Mouse (Mus musculus) megakaryocyte, adult 5-6 weeks (primary cell): ENCODE measurements around the gene Gtf2h1. TPM values are rescaled to one million over a fixed set of nuclear protein-coding genes. Genes with fewer than 3 reads are reported as not detected.

ENCODE experiments used
- ATAC-seq: 2 replicates; pipeline ENCODE4 v1.8.0; 2016; ENCODE audit warnings: mild to moderate bottlenecking, inconsistent platforms; ENCODE audit not compliant: poor library complexity, severe bottlenecking
- total RNA-seq, 2 experiments: library from RNA; stranded (forward) in 1 of 2; stranded (reverse) in 1 of 2; fragments of 153-499, 151-499 nt in 1 of 2; fragments of 221-1000, 200-1000 nt in 1 of 2; gene quantifications; 2 replicates each; pipeline versions ENCODE4 v1.2.3 to v1.2.4; 2015 to 2017

Gtf2h1 gene
- total RNA-seq, 2 experiments from 2014 or later: 40.0 to 70.2 TPM

DNA sequence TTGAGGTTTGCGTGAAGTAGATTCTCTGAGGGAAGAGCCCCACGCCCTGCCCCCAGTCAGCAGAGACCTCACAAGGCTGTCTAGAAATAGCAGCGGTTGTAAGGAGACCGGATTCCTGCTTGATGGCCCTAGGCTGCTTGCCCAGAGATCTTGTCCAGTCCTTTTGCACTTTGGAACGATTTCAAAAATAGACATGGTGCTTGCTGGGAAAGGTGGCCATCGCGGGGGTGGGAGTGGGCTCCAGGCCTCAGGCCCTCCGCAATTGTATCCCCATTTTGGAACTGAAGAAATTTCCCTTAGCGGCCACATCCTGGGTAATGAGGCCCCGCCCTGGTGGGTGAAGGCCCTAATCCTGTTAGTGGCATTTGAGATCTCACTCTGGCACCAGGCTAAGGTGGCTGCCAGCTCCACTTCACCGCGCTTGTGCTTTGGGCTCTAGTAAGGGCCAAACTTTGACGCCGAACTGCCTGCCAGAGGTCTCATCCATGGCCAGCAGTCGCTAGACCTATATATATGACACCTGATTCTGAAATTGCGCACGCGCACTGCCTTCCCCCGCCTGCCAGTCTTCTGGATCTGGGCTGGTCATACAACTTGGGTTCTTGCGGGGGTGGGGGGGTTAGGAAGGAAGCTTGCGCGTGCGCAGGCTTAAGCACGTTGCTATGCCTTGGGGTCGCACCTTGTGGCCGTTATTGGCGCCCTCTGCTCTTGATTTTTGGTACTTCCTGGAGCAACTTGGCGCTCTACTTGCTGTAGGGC lies 50.8 kb downstream of the Gtf2h1 start:
- peak; percentile 20 for ATAC-seq

DNA sequence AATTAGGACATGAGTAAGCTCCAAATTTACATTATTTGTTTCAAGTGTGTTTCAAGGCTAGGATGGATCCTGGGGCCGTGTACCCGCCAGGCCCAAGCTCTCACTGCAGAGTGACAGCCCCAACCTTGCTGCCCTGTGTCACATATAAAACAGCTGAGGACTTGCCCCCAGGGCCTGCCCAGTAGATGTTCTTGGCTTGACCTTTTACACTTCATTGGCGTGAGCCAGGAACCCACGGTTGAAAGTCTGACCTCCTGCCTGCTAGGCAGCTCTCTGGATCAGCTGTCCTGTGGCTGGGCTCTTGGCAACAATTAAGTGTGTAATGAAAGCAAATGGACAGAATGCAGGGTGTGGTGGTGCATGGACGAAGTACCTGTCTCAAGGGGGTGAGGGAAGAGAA lies 53.4 kb downstream of the Gtf2h1 start:
- no peak for ATAC-seq

DNA sequence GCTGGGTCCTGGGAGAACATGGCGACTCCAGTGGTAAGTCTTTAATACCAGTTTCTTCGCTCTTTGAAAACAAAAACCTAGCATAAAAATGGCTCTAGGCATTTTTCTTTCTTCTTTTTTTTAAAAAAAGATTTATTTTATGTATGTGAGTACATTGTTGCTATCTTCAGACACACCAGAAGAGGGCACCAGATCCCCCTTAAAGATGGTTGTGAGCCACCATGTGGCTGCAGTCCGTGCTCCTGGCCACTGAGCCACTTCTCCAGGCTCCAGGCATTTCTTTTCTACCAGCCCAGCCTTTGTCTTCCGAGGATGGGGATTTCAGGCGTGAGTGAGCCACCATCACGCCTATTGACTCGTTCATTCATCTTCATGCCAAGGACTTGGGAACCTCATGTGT lies 55.1 kb downstream of the Gtf2h1 start:
- no peak for ATAC-seq

DNA sequence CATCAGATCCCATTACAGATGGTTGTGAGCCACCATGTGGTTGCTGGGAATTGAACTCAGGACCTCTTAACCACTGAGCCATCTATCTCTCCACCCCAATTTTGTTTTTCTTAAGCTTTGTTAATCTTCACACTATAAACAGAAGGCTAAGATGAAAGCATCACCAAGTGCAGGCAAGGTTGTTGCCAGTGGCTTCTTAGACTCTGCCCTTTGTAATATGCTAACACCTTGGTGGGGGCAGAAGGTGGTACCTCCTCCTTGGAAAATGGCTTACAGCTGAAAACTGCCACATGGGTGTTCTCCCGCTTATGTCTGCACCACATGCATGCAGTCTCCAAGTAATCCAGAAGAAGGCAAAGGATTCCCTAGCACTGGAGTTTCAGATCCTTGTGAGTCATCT lies 56.8 kb downstream of the Gtf2h1 start:
- ATAC-seq: no peak

DNA sequence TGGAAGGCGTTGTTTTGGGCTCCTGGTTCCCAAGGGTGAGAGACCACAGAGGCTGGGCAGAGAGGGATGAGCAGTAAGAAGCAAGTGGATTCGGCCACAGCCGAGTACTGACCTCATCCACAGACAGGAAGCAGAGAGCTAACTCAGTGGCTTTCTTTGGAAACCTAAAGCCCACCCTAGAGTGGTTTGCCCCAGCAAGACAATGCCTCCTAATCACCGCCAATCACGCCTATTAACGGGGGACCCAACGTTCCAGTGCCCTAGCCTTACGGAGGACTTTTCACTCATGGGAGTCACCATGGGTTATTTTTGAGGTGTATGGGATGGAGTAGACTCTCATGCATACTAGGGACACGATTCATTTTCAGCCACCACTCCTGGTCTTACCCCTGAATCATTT lies 57.5 kb downstream of the Gtf2h1 start:
- no peak for ATAC-seq

DNA sequence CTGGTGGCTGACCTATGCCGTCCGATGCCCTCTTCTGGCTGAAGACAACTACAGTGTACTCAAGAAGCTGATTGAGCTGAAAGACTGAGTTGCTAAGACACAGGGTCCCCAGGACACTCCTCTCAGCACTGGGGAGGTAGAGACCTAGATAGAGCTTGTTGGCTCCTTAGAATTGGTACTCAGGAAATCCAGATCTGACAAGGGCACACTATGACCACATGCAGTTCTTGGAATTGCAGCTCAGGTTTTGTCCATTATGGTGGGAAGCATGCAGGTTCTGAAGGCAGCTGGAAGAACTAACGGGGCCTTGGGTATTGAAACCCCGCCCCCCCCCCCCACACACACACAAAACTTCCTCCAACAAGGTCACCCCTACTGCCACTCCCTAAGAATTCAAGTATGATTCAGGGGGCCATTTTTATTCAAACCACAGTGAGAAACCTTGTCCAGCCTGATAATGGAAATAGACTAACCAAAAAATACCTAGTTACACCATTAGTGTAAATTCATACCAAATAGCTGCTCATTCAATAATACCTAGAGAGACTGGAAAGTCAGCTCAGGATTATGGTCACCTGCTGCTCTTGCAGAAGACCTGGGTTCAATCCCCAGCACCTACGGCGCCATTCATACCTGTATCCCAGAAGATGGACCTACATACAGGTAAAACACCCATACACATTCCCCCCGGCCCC lies 60.1 kb downstream of the Gtf2h1 start:
- ATAC-seq: no peak

DNA sequence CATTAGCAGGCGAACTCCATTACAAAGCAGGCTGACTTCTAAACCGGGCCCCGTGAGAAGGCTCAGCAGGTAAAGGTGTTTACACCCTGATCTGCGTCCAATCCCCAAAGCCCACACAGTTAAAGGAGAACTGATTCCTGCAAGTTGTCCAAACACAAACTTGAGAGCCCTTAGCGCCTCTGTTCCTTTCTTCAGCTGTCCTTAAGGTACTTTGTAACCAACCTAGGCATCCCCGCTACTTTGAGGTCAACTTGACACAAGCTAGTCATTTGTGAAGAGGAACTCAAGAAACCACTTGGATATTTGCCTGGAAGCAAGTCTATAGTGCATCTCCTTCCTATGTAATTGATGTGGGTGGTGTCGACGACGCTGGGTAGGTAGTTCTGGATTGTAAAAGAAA lies 61.5 kb downstream of the Gtf2h1 start:
- ATAC-seq: no peak

DNA sequence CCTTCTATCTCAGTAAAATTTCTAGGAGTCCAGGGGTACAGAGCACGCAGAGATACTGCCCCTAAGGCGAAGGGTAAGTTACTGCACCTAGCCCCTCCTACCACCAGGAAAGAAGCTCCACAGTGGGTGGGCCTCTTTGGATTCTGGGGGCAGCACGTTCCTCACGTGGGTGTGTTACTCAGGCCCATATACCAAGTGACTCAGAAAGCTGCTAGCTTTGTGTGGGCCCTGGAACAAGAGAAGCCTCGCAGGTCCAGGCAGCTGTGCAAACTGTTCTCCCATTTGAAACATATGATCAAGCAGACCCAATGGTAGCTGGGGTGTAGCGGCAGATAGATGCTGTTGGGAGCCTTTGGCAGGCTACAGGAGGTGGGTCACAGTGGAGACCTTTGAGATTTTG lies 63.1 kb downstream of the Gtf2h1 start:
- no peak for ATAC-seq

DNA sequence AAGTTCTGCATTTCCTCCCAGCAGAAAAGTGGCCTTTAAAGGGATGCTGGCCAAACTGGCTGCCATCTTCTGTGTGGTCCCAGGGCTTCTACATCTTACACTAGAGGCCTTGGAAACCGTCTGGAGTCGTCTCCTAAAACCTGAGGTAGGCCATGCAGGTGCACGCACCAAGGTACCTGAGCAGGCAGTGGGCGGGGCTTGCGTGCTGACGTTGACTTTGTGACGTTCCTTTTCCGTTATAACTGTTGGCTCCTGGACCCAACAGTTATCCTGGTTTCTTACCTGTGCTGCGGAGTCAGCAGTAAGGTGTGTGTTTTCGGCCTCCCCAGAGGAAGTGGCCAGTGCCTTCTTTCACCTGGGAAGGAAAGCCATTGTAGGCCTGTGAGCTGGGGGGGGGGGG lies 65.1 kb downstream of the Gtf2h1 start, which contains the start of gene Ldhc:
Gene Ldhc, plus strand, starts transcription at position 208 of the 400 bp plus-strand sequence.
- ATAC-seq: no peak

DNA sequence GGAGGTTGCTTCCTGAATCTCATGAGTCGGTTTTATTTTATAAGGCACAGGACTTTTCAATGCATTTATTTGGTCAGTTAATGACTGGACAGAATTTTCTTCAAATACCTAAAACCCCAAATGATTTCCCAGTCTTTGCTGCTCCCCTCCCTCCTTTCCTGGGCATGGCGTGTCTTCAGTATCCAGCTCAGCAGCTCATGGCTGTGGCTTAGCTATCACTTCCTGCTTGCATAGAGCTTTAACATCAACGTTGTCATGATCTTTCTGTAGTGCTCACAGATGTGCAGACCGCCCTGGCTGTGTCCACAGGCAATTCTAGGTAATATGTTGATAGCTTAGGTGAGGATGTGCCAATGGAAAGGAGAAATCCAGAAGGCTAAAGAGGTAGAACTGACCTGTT lies 76.1 kb downstream of the Gtf2h1 start:
- ATAC-seq: peak; percentile 57

Other genes starting within 250 kb of the Gtf2h1 start
- gene Sergef, start 156.3 kb upstream of the Gtf2h1 start, total RNA-seq (2015): 4.1 and 8.3 TPM in 2 replicates
- 8.3 and 9.3 TPM in 2 replicates for gene Sergef, start 156.3 kb upstream of the Gtf2h1 start, total RNA-seq (2017)
- gene Tph1, start 123.6 kb upstream of the Gtf2h1 start, total RNA-seq (2015): not detected in 2 replicates
- not detected in 2 replicates for gene Tph1, start 123.6 kb upstream of the Gtf2h1 start, total RNA-seq (2017)
- 12.1 and 12.3 TPM in 2 replicates for gene Saal1, start 85.4 kb upstream of the Gtf2h1 start, total RNA-seq (2015)
- 9.9 and 12.5 TPM in 2 replicates for gene Saal1, start 85.4 kb upstream of the Gtf2h1 start, total RNA-seq (2017)
- 0.52 and 0.87 TPM in 2 replicates for gene Saa3, start 80.4 kb upstream of the Gtf2h1 start, total RNA-seq (2015)
- 1.8 and 2.0 TPM in 2 replicates for gene Saa3, start 80.4 kb upstream of the Gtf2h1 start, total RNA-seq (2017)
- gene Saa4, start 63.5 kb upstream of the Gtf2h1 start, total RNA-seq (2015): not detected in 2 replicates
- gene Saa4, start 63.5 kb upstream of the Gtf2h1 start, total RNA-seq (2017): not detected in 2 replicates
- gene Saa1, start 53.1 kb upstream of the Gtf2h1 start, total RNA-seq (2015): not detected in 2 replicates
- not detected in 2 replicates for gene Saa1, start 53.1 kb upstream of the Gtf2h1 start, total RNA-seq (2017)
- not detected in 2 replicates for gene Saa2, start 44.3 kb upstream of the Gtf2h1 start, total RNA-seq (2015)
- gene Saa2, start 44.3 kb upstream of the Gtf2h1 start, total RNA-seq (2017): not detected in 2 replicates
- 26.0 and 27.1 TPM in 2 replicates for gene Hps5, start within 50 bp of the Gtf2h1 start, total RNA-seq (2015)
- gene Hps5, start within 50 bp of the Gtf2h1 start, total RNA-seq (2017): 58.8 and 61.3 TPM in 2 replicates
- gene Ldha, start 45.4 kb downstream of the Gtf2h1 start, total RNA-seq (2015): 278 and 286 TPM in 2 replicates
- 212 and 223 TPM in 2 replicates for gene Ldha, start 45.4 kb downstream of the Gtf2h1 start, total RNA-seq (2017)
- gene Ldhc, start 65.1 kb downstream of the Gtf2h1 start, total RNA-seq (2015): 2.3 and 2.9 TPM in 2 replicates
- 1.0 TPM in 1 of 2 replicates, not detected in the other for gene Ldhc, start 65.1 kb downstream of the Gtf2h1 start, total RNA-seq (2017)
- gene Tsg101, start 123.9 kb downstream of the Gtf2h1 start, total RNA-seq (2015): 94.3 and 96.9 TPM in 2 replicates
- gene Tsg101, start 123.9 kb downstream of the Gtf2h1 start, total RNA-seq (2017): 43.6 and 58.2 TPM in 2 replicates
- gene Uevld, start 162.4 kb downstream of the Gtf2h1 start, total RNA-seq (2015): 18.0 and 18.2 TPM in 2 replicates
- gene Uevld, start 162.4 kb downstream of the Gtf2h1 start, total RNA-seq (2017): 14.1 and 16.2 TPM in 2 replicates
- 2.3 TPM in 1 of 2 replicates, not detected in the other for gene Gm9999, start 187.5 kb downstream of the Gtf2h1 start, total RNA-seq (2015)
- not detected in 2 replicates for gene Gm9999, start 187.5 kb downstream of the Gtf2h1 start, total RNA-seq (2017)
- 40.7 and 45.3 TPM in 2 replicates for gene Spty2d1, start 212.3 kb downstream of the Gtf2h1 start, total RNA-seq (2015)
- 35.4 and 42.0 TPM in 2 replicates for gene Spty2d1, start 212.3 kb downstream of the Gtf2h1 start, total RNA-seq (2017)